Mouse (Mus musculus) midbrain, embryonic 11.5 days (tissue): ENCODE data around the gene Gpatch4. TPM values are rescaled to one million over a fixed set of nuclear protein-coding genes. Genes with fewer than 3 reads are reported as not detected.

Experiments
- ATAC-seq: fragments of 200-750 bp; cut with Nextera tagmentation; 2 replicates; pipeline ENCODE4 v1.8.0; 2017; ENCODE audit warnings: moderate TSS enrichment, moderate library complexity; ENCODE audit not compliant: low FRiP score
- DNase-seq: peaks from one replicate; pipeline ENCODE4 v3.0.0; 2015; ENCODE audit warnings: low spot score; ENCODE audit errors: missing footprints
- H3K27ac ChIP-seq: fragments of 300-500 bp; sonication (generic); 2 replicates; pipeline ENCODE4 v1.5.1; 2014; ENCODE audit warnings: low read depth, low read length
- H3K27me3 ChIP-seq: fragments of 300-500 bp; sonication (generic); 2 replicates; pipeline ENCODE4 v1.6.1; 2014; ENCODE audit warnings: mild to moderate bottlenecking, low read length, moderate library complexity, mixed read lengths; ENCODE audit not compliant: control insufficient read depth, insufficient read depth
- H3K36me3 ChIP-seq: fragments of 300-500 bp; sonication (generic); 2 replicates; pipeline ENCODE4 v1.6.1; 2014; ENCODE audit warnings: mild to moderate bottlenecking, low read length, moderate library complexity, mixed read lengths; ENCODE audit not compliant: control insufficient read depth, insufficient read depth
- H3K4me1 ChIP-seq: fragments of 300-500 bp; sonication (generic); 2 replicates; pipeline ENCODE4 v1.6.1; 2014; ENCODE audit warnings: low read length; ENCODE audit not compliant: control insufficient read depth, insufficient read depth
- H3K4me2 ChIP-seq: fragments of 300-500 bp; sonication (generic); 2 replicates; pipeline ENCODE4 v1.6.1; 2014; ENCODE audit warnings: mild to moderate bottlenecking, moderate library complexity
- H3K4me3 ChIP-seq: fragments of 300-500 bp; sonication (generic); 2 replicates; pipeline ENCODE4 v1.5.1; 2014; ENCODE audit warnings: low read depth, low read length
- H3K9ac ChIP-seq: fragments of 300-500 bp; sonication (generic); 2 replicates; pipeline ENCODE4 v1.6.1; 2014; ENCODE audit warnings: low read length
- H3K9me3 ChIP-seq: fragments of 300-500 bp; sonication (generic); 2 replicates; pipeline ENCODE4 v1.6.1; 2016; ENCODE audit warnings: low read length; ENCODE audit not compliant: control insufficient read depth
- WGBS: fragments of 180-500 bp; shearing (Covaris S2); extraction: QIAGEN DNeasy Blood & Tissue Kit; methylation state at CpG from one replicate; pipeline ENCODE4 v1.1.7; 2014; 5-methylcytosine and 5-hydroxymethylcytosine counted together
- polyA plus RNA-seq: library from polyadenylated mRNA; unstranded; fragments of >200 nt; fragmentation: Nextera tagmentation; extraction: Ambion mirVana; gene quantifications from 2 replicates; pipeline ENCODE4 v1.2.1, GENCODE M21; 2014

Gpatch4 gene
- polyA plus RNA-seq, 1 experiment from 2014 or later, result 31.8 TPM

GRCm38 (mm10) chr3:88027434-88028186 is 15.3 kb upstream of the Gpatch4 start, which contains the start of gene Hapln2:
Gene Hapln2, minus strand, starts transcription at chr3:88027583.
- H3K4me3 ChIP-seq, result no peak within 1 kb of the TSS
- no peak within 1 kb of the TSS for H3K27ac ChIP-seq
- no peak within 1 kb of the TSS for H3K9ac ChIP-seq
- H3K36me3 ChIP-seq, result no peaks in the 10 kb centered on the region
- DNase-seq, result peak; percentile 81
- ATAC-seq, result no peak
- peaks cover 6% of the 10 kb centered on the region; the same call in 1 of the 2 replicates for H3K9me3 ChIP-seq
- peaks cover 31% of the 10 kb centered on the region for H3K27me3 ChIP-seq
- H3K4me2 ChIP-seq, result no peak within 1 kb of the TSS
- WGBS, result 58% methylated on average over 5 of the region's 5 CpGs
- H3K4me1 ChIP-seq, result peaks cover 11% of the 10 kb centered on the region; the same call in 1 of the 2 replicates

- no peak overlapping the region for H3K9ac ChIP-seq
- ATAC-seq (no peak), DNase-seq (peak; percentile 85)
- 23% methylated on average over 19 of the region's 19 CpGs for WGBS
- peaks cover 2% of the 10 kb centered on the region for H3K27me3 ChIP-seq
- no peak overlapping the region for H3K27ac ChIP-seq
- no peaks in the 10 kb centered on the region for H3K4me1 ChIP-seq
- no peak overlapping the region for H3K4me2 ChIP-seq
- peaks cover 6% of the 10 kb centered on the region; the same call in 1 of the 2 replicates for H3K9me3 ChIP-seq
- H3K36me3 ChIP-seq, result no peaks in the 10 kb centered on the region
- no peak overlapping the region for H3K4me3 ChIP-seq
These were observed 12.1 kb upstream of the Gpatch4 start for GRCm38 (mm10) chr3:88030608-88031395.

GRCm38 (mm10) chr3:88033506-88033905 is 9.4 kb upstream of the Gpatch4 start:
- no peaks in the 10 kb centered on the region for H3K4me1 ChIP-seq
- 77% methylated on average over 5 of the region's 5 CpGs for WGBS
- no peak overlapping the region for H3K4me2 ChIP-seq
- no peaks in the 10 kb centered on the region for H3K27me3 ChIP-seq
- H3K27ac ChIP-seq, result no peak overlapping the region
- ATAC-seq, result no peak
- H3K9ac ChIP-seq, result no peak overlapping the region
- no peak overlapping the region for H3K4me3 ChIP-seq
- DNase-seq, result no peak
- H3K36me3 ChIP-seq, result no peaks in the 10 kb centered on the region
- no peaks in the 10 kb centered on the region for H3K9me3 ChIP-seq

- WGBS, result 63% methylated on average over 1 of the region's 1 CpGs
- Histone ChIP-seq H3K9me3 (no peaks in the 10 kb centered on the region), H3K27me3 (no peaks in the 10 kb centered on the region)
These were observed 7.2 kb upstream of the Gpatch4 start for GRCm38 (mm10) chr3:88035561-88036293.

GRCm38 (mm10) chr3:88049532-88049931 is 6.6 kb downstream of the Gpatch4 start:
- no peak overlapping the region for H3K9ac ChIP-seq
- H3K27ac ChIP-seq, result no peak overlapping the region
- 94% methylated on average over 3 of the region's 3 CpGs for WGBS
- ATAC-seq (no peak), DNase-seq (no peak)
- no peaks in the 10 kb centered on the region; the same call in 1 of the 2 replicates for H3K36me3 ChIP-seq
- H3K4me1 ChIP-seq, result no peaks in the 10 kb centered on the region
- no peak overlapping the region for H3K4me2 ChIP-seq
- H3K27me3 ChIP-seq, result no peaks in the 10 kb centered on the region
- H3K4me3 ChIP-seq, result no peak overlapping the region
- H3K9me3 ChIP-seq, result no peaks in the 10 kb centered on the region

More at GRCm38 (mm10) chr3:88035561-88036293, 7.2 kb upstream of the Gpatch4 start:
- no peak overlapping the region for H3K9ac ChIP-seq
- no peaks in the 10 kb centered on the region for H3K36me3 ChIP-seq
- H3K4me1 ChIP-seq, result no peaks in the 10 kb centered on the region
- ATAC-seq, result no peak
- H3K4me2 ChIP-seq, result no peak overlapping the region
- H3K4me3 ChIP-seq, result no peak overlapping the region
- no peak overlapping the region for H3K27ac ChIP-seq
- DNase-seq, result no peak

GRCm38 (mm10) chr3:88057030-88057429 is 14.1 kb downstream of the Gpatch4 start:
- DNase-seq (peak; percentile 79), ATAC-seq (no peak)
- Histone ChIP-seq H3K4me2 (no peak overlapping the region; the same call in 1 of the 2 replicates), H3K27me3 (no peaks in the 10 kb centered on the region), H3K9me3 (no peaks in the 10 kb centered on the region), H3K27ac (no peak overlapping the region), H3K36me3 (no peaks in the 10 kb centered on the region; the same call in 1 of the 2 replicates), H3K4me3 (no peak overlapping the region), H3K9ac (no peak overlapping the region), H3K4me1 (peaks cover 8% of the 10 kb centered on the region)
- 90% methylated on average over 6 of the region's 6 CpGs for WGBS

- peak within 1 kb of the TSS; percentile 90 for H3K9ac ChIP-seq
- ATAC-seq (peak; percentile 97), DNase-seq (peak; percentile 99)
- H3K27me3 ChIP-seq, result no peaks in the 10 kb centered on the region
- H3K4me1 ChIP-seq, result peaks cover 8% of the 10 kb centered on the region
- no peaks in the 10 kb centered on the region for H3K9me3 ChIP-seq
- peak within 1 kb of the TSS; percentile 65 for H3K27ac ChIP-seq
- WGBS, result 1% methylated on average over 60 of the region's 60 CpGs
- no peaks in the 10 kb centered on the region; the same call in 1 of the 2 replicates for H3K36me3 ChIP-seq
- peak within 1 kb of the TSS; percentile 93 for H3K4me2 ChIP-seq
- peak within 1 kb of the TSS; percentile 85 for H3K4me3 ChIP-seq
These were observed 15.2 kb downstream of the Gpatch4 start, which contains the start of gene Naxe for GRCm38 (mm10) chr3:88057902-88058696. Gene Naxe, minus strand, starts transcription at chr3:88058495.

- no peak overlapping the region for H3K4me2 ChIP-seq
- no peaks in the 10 kb centered on the region for H3K36me3 ChIP-seq
- no peaks in the 10 kb centered on the region for H3K27me3 ChIP-seq
- no peak overlapping the region for H3K9ac ChIP-seq
- no peaks in the 10 kb centered on the region for H3K4me1 ChIP-seq
- H3K27ac ChIP-seq, result no peak overlapping the region
- DNase-seq (peak; percentile 81), ATAC-seq (no peak)
- H3K4me3 ChIP-seq, result no peak overlapping the region
- no peaks in the 10 kb centered on the region for H3K9me3 ChIP-seq
- WGBS, result 57% methylated on average over 2 of the region's 2 CpGs
These were observed 25.5 kb downstream of the Gpatch4 start for GRCm38 (mm10) chr3:88068386-88068785.
